Mouse (Mus musculus) heart, adult 2 months (tissue): Measurements from ENCODE around the gene Macrod2.

Experiments
- CTCF ChIP-seq: fragments of 200-600 bp; IDR thresholded peaks from 2 replicates; pipeline ENCODE4 v1.8.1; 2022; ENCODE audit warnings: antibody characterized with exemption, mild to moderate bottlenecking, moderate library complexity
- EP300 ChIP-seq: fragments of 200-500 bp; IDR thresholded peaks from 2 replicates; pipeline ENCODE4 v1.6.1; 2011; ENCODE audit warnings: low read depth, low read length, control low read depth; ENCODE audit not compliant: insufficient read depth

- TF ChIP-seq EP300 (no peak), CTCF (no peak)
Measured at GRCm38 (mm10) chr2:141889497-141889896, 1494.4 kb downstream of the Macrod2 start.
